Mouse (Mus musculus) ZHBTc4 (cell line): ENCODE results near the gene Abcc4.

Experiments
- DNase-seq: peaks from one replicate; pipeline ENCODE4 v3.0.0-alpha.2; 2011; ENCODE audit warnings: low read depth, low spot score

The Abcc4 gene

GRCm38 (mm10) chr14:118579013-118579728, 126.8 kb downstream of the Abcc4 start:
- DNase-seq, result no peak

- DNase-seq, result no peak
These were observed 128.1 kb downstream of the Abcc4 start for GRCm38 (mm10) chr14:118577895-118578294.

GRCm38 (mm10) chr14:118572688-118573245, 133.3 kb downstream of the Abcc4 start:
- DNase-seq, result no peak

GRCm38 (mm10) chr14:118569586-118569985, 136.4 kb downstream of the Abcc4 start:
- DNase-seq, result no peak

- DNase-seq, result no peak
These were observed 137.8 kb downstream of the Abcc4 start for GRCm38 (mm10) chr14:118568116-118568673.

GRCm38 (mm10) chr14:118566809-118567208, 139.2 kb downstream of the Abcc4 start:
- DNase-seq, result no peak

GRCm38 (mm10) chr14:118566214-118566688, 139.8 kb downstream of the Abcc4 start:
- DNase-seq, result peak; percentile 89

GRCm38 (mm10) chr14:118565696-118566095, 140.3 kb downstream of the Abcc4 start:
- no peak for DNase-seq

GRCm38 (mm10) chr14:118563570-118563969, 142.4 kb downstream of the Abcc4 start:
- DNase-seq, result no peak

- DNase-seq, result no peak
These were observed 153.0 kb downstream of the Abcc4 start for GRCm38 (mm10) chr14:118552901-118553475.

- no peak for DNase-seq
These were observed 153.6 kb downstream of the Abcc4 start for GRCm38 (mm10) chr14:118552390-118552789.

GRCm38 (mm10) chr14:118551725-118552285, 154.2 kb downstream of the Abcc4 start:
- peak; percentile 42 for DNase-seq

GRCm38 (mm10) chr14:118551061-118551724, 154.8 kb downstream of the Abcc4 start:
- DNase-seq, result no peak

- DNase-seq, result no peak
These were observed 161.5 kb downstream of the Abcc4 start for GRCm38 (mm10) chr14:118544493-118544892.

- DNase-seq, result peak; percentile 66
These were observed 163.1 kb downstream of the Abcc4 start for GRCm38 (mm10) chr14:118542947-118543346.

- DNase-seq, result no peak
These were observed 174.5 kb downstream of the Abcc4 start for GRCm38 (mm10) chr14:118531539-118531938.

GRCm38 (mm10) chr14:118514280-118515031, 191.6 kb downstream of the Abcc4 start:
- no peak for DNase-seq

- peak; percentile 55 for DNase-seq
These were observed 194.3 kb downstream of the Abcc4 start for GRCm38 (mm10) chr14:118511715-118512114.

- no peak for DNase-seq
These were observed 195.2 kb downstream of the Abcc4 start for GRCm38 (mm10) chr14:118510793-118511192.

GRCm38 (mm10) chr14:118510216-118510615, 195.8 kb downstream of the Abcc4 start:
- DNase-seq, result no peak

- no peak for DNase-seq
These were observed 198.2 kb downstream of the Abcc4 start for GRCm38 (mm10) chr14:118507829-118508228.
